Mouse (Mus musculus) adrenal gland (tissue): ENCODE data around the gene Crlf1.
"Not testable (repeated sequence)": the region's sequence is repeated elsewhere in the genome, so short reads cannot be mapped to it uniquely, and the experiment has no call there.

Experiments used
- intact Hi-C: fragments of 180-260 bp; cut with DNase I; formaldehyde crosslinking; loops from one replicate; pipeline ENCODE4 v1.15.1; 2025

Crlf1 gene

GRCm38 (mm10) chr8:70495001-70495770, 2.2 kb downstream of the Crlf1 start:
- intact Hi-C loops, result no loop called here

DNA sequence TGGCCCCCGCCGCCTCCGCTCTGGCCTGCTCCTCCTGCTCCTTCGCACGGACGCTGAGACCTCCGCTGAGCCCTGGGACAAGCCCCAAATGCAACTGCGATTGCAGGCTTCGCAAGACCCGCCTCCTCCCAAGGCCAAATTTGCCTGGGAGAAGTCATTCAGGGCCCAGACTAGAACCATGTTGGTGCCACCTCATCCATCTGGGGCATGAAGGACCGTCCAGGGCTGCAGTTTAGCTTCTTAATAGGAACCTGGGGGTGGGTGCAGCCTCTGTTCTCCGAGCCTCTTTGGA, 2.8 kb downstream of the Crlf1 start:
- intact Hi-C loops, result no loop called here

DNA sequence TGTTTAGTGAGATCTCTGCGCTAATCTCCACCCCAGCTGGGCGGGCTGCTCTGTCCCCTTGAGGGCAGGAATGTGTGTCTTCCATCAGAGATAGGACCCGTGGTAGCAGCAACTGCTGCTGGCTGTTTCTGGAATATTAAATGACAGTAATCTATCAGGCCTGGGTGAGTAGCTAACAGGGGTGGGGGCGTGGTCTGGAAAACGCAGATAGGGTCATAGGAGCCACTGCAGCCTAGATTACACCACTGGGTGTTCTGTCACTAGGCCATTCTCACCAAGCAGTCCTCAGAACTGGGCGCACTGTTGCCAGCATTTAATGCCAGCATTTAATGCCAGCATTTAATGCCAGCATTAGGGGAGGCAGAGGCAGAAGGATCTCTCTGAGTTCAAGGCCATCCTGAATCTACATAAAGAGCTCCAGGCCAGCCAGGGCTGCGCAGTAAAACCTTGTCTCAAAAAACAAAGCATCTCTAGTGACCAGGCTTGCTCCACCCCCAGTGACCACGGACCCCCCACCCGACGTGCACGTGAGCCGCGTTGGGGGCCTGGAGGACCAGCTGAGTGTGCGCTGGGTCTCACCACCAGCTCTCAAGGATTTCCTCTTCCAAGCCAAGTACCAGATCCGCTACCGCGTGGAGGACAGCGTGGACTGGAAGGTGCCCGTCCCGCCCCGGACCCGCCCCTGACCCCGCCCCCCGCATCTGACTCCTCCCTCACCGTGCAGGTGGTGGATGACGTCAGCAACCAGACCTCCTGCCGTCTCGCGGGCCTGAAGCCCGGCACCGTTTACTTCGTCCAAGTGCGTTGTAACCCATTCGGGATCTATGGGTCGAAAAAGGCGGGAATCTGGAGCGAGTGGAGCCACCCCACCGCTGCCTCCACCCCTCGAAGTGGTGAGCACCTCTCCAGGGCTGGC, 7.7 kb downstream of the Crlf1 start:
- intact Hi-C loops, result no loop called here

GRCm38 (mm10) chr8:70501820-70502529, 9.0 kb downstream of the Crlf1 start:
- intact Hi-C loops, result no loop called here

DNA sequence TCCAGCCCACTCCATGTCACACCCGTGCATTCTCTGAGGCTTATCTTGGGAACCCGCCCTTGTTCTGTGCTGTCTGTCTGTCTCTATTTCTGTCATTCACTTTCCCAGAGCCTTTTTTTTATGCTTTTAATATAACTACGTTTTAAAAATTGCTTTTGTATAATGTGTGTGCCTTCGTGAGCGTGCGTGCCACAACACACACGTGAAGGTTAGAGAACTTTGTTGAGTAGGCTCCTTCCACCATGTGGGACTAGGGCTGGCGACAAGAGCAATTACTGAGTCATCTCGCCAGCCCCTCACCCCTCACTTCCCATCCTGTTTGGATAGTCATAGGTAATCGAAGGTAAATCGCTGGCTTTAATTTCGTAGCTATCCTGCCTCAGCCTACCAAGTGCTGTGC, 9.6 kb downstream of the Crlf1 start:
- intact Hi-C loops, result no loop called here

GRCm38 (mm10) chr8:70503062-70503750, 10.2 kb downstream of the Crlf1 start:
- intact Hi-C loops, result loop anchor here (1.0 kb wide), 1 partner anchor 120 kb away; no protein-coding TSS in a partner anchor

- intact Hi-C loops, result loop anchor here (2.0 kb wide), 1 partner anchor 90 kb away; no protein-coding TSS in a partner anchor
These were observed 11.3 kb downstream of the Crlf1 start for GRCm38 (mm10) chr8:70504291-70504716.

DNA sequence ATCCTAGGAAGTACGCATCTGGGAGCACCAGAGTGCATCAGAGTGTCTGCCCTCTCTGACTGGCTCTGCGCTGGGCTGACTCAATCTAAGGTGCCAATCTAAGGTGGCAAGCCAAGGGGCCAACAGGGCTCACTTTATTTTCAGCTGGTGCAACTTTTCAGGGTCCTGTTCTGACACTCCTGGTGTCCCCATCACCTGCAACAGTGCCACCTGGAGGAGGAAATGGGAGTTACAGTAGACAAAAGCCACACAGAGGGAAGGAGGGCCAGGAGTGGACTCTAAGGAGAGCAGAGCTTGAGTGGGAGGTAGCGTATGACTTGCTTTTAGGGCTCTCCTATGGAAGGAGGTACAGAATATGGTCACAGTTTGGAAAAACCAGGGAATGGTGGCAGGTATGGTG, 11.9 kb downstream of the Crlf1 start:
- intact Hi-C loops, result loop anchor here (2.0 kb wide), 1 partner anchor 90 kb away; no protein-coding TSS in a partner anchor

GRCm38 (mm10) chr8:70505698-70506327, 12.9 kb downstream of the Crlf1 start:
- intact Hi-C loops, result loop anchor here (2.0 kb wide), 1 partner anchor 91 kb away; no protein-coding TSS in a partner anchor

DNA sequence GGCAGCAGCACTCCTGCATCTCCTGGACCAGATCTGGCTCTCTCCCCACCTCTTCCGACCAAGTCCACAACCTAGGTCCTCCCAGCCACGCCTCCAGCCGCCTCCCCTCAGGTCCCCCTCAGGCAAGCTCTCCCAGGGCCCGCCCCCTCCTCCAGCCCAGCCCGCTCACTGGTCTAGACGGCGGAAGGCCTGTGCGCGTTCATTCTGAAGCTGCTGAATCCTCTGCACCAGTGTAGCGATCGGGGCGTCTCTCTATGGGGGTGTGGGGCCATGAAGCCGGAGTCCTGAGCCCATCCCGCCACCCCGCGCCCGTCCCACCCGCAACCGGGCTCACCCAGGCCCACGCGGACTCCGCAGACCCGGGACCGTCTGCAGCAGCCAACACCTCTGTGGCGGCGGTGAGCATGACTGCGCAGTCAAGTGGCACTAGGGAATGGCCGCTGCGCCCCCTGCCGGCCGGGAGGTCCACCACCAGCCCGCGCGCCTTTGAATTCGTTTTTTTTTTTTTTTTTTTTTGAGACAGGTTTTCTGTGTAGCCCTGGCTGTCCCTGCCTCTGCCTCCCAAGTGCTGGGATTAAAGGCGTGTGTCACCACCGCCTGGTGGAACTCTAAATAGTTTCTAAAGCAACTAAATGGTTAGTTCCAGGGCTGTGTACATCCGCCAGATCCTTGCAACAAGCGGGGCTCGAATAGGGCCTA, 13.5 kb downstream of the Crlf1 start, which contains the start of gene Rex1bd:
Rex1bd (minus strand) TSS at position 425 of the 699 bp plus-strand sequence.
- intact Hi-C loops, result no loop called here

GRCm38 (mm10) chr8:70507027-70507393, 14.1 kb downstream of the Crlf1 start:
- intact Hi-C loops, result no loop called here

DNA sequence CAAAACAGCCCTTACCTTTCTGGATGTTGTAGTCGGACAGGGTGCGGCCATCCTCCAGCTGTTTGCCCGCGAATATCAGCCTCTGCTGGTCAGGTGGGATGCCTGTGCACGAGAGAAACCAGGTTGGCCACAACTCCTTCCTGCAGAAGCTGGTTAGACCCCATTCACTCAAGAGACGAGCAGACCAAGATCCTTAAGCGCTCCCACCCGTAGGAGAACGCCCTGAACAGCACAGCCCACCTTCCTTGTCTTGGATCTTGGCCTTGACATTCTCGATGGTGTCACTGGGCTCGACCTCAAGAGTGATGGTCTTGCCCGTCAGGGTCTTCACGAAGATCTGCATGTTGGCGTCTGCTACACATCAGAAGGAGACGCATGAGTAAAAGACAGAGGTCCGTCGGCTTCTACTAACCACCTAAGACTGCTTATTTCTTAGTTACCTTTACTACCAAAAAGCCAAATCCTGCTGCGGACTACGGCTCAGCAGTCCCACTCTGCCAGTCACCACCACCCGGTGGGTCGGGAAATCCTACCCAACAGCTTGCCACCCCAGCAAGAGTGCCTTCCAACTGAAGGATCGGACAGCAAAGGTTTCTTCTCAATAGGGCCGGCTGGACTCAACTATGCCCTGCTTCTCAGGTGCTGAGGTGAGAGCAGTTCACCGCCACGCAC, 16.5 kb downstream of the Crlf1 start:
- intact Hi-C loops, result no loop called here

- intact Hi-C loops, result no loop called here
These were observed 17.4 kb downstream of the Crlf1 start, which contains the start of gene Uba52 for GRCm38 (mm10) chr8:70510228-70510915. Gene Uba52 (minus strand): TSS chr8:70510801.

- intact Hi-C loops, result not testable (repeated sequence)
These were observed 18.2 kb downstream of the Crlf1 start for GRCm38 (mm10) chr8:70511174-70511573.

DNA sequence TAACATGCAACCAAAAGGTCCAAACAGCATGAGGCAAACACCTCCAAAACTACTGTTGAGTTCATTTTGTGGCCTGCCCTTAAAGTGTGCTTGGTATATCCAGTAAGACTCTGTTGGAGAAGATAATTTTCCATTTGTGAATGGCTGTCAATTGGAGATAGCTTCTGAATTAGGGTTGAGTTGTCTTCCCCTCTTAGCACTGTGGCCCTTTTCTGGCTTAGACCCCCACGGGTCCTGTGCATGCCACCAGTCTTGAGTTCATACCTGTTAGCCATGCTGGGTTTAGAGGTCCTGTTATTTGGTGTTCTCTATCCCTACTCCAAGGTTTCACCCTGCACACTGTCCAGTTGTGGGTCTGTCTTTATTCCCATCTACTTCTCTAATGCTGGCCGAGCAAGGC, 18.8 kb downstream of the Crlf1 start:
- intact Hi-C loops, result no loop called here

DNA sequence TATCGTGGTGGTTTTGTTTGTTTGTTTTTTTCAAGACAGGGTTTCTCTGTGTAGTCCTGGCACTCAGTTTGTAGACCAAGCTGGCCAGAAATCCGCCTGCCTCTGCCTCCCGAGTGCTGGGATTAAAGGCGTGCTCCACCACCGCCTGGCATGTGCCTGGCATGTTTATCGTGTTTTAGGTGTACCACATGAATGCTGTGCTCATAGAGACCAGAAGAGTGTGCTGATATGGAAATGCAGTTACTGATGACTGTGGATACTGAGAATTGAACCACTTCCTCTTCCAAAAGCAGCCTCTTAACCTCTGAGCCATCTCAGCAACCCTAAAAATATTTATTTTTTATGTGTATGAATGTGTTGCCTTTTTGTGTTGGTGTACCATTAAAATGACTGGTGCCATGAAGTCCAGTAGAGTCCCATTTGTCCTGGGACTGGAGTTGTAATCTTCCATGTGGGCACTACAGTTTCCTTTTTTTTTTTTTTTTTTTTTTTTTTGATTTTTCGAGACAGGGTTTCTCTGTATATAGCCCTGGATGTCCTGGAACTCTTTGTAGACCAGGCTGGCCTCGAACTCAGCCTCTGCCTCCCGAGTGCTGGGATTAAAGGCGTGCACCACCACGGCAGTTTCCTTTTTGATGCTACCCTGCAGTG, 19.4 kb downstream of the Crlf1 start:
- intact Hi-C loops, result no loop called here

- intact Hi-C loops, result no loop called here
These were observed 20.5 kb downstream of the Crlf1 start for GRCm38 (mm10) chr8:70513441-70513840.
